Mouse (Mus musculus) small intestine, adult 2 months (tissue): Measurements from ENCODE around the gene Wdr18.
A peak's percentile ranks its signal among the peaks of the same experiment; 100 is the strongest.

Experiments used
- CTCF ChIP-seq: fragments of 200-500 bp; IDR thresholded peaks from 2 replicates; pipeline ENCODE4 v1.5.1; 2012; ENCODE audit warnings: low read depth, mild to moderate bottlenecking, control low read depth, inconsistent platforms, low read length, moderate library complexity, mixed read lengths; ENCODE audit not compliant: insufficient replicate concordance, insufficient read length; ENCODE audit errors: extremely low read depth
- POLR2A ChIP-seq: fragments of 200-500 bp; IDR thresholded peaks from 2 replicates; pipeline ENCODE4 v1.6.1; 2012; ENCODE audit warnings: low read depth, mild to moderate bottlenecking, control low read depth, inconsistent platforms, low read length, moderate library complexity

DNA sequence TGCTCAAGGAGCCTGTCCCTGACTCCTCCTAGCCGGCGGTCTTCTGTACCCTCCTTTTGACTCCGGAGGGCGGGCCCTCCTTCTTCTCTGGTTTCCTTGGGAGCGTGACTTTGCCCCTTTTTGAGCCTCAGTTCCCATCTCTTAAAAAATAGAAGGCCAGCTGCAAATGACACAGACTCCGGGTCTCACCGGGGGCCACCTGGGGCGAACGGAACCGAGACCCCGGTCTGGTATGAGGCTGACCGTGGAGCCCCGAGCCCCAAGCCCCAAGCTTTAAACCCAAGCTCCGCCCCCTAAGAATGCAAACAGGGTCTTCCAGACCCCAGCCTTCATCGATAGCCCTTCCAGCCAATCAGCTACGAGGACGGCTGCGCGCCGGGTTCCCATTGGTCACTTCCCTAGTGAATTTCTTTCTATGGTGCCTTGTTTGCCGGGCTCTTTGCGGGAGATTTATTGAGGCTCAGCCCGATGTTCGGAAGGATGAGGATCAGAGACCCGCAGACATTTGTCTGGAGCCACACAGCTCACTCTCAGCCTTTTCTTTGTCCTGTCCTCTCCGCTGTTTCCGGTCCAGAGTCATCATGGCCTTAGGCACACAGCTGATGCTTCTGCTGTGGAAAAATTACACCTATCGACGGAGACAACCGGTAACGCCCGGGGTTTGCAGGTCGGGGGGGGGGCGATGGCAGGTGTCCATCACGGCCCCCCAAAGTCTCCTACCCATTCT, 37.2 kb downstream of the Wdr18 start:
- peak; percentile 37; the same call in 1 of the 2 replicates for TF ChIP-seq POLR2A
- no peak for TF ChIP-seq CTCF
